Mouse (Mus musculus): ENCODE data around the gene Glrx2.

Glrx2 gene

GRCm38 (mm10) chr1:143745871-143746270 lies 29.7 kb downstream of the Glrx2 start:
- DNase-seq: no peak

GRCm38 (mm10) chr1:143762159-143762558 lies 46.0 kb downstream of the Glrx2 start:
- DNase-seq: no peak

GRCm38 (mm10) chr1:143764443-143764842 lies 48.3 kb downstream of the Glrx2 start:
- DNase-seq: no peak

- no peak for DNase-seq
Observed at GRCm38 (mm10) chr1:143765801-143766200, 49.7 kb downstream of the Glrx2 start.

- DNase-seq: no peak
Observed at GRCm38 (mm10) chr1:143766238-143766637, 50.1 kb downstream of the Glrx2 start.

GRCm38 (mm10) chr1:143770444-143771109 lies 54.4 kb downstream of the Glrx2 start:
- DNase-seq: peak; percentile 11 to 43

GRCm38 (mm10) chr1:143773082-143773481 lies 56.9 kb downstream of the Glrx2 start:
- no peak for DNase-seq

GRCm38 (mm10) chr1:143773909-143774308 lies 57.8 kb downstream of the Glrx2 start:
- DNase-seq: no peak

- peak; percentile 97 to 98 for DNase-seq
Observed at GRCm38 (mm10) chr1:143776446-143777411, 60.6 kb downstream of the Glrx2 start, which contains the start of the genes Trove2 and Uchl5. TSS of gene Trove2 (minus strand) at chr1:143777068. TSS of gene Uchl5 (plus strand) at chr1:143777272.

GRCm38 (mm10) chr1:143777558-143778218 lies 61.5 kb downstream of the Glrx2 start:
- peak in 1 of 2 experiments; percentile 9 for DNase-seq

- DNase-seq: peak; percentile 28 to 29
Observed at GRCm38 (mm10) chr1:143788584-143789227, 72.6 kb downstream of the Glrx2 start.

All from lung, adult 18-20 months (tissue).